Mouse (Mus musculus) liver, postnatal 0 days (tissue): ENCODE measurements around the gene Matk.

Experiments
- CTCF ChIP-seq: sonication (generic); IDR thresholded peaks from 2 replicates; pipeline ENCODE4 v1.5.1; 2016; ENCODE audit warnings: antibody characterized with exemption, low read depth
- EP300 ChIP-seq: IDR thresholded peaks from 2 replicates; pipeline ENCODE4 v1.6.1; 2016; ENCODE audit warnings: antibody characterized with exemption, low read depth, mild to moderate bottlenecking

GRCm38 (mm10) chr10:81299585-81300351 is 47.0 kb downstream of the Matk start:
- no peak for TF ChIP-seq EP300
- TF ChIP-seq CTCF, result peak; percentile 15; the same call in 1 of the 2 replicates
